Mouse (Mus musculus): Measurements from ENCODE around the gene Arhgap29. TPM values are rescaled to one million over a fixed set of nuclear protein-coding genes. Genes with fewer than 3 reads are reported as not detected.

Arhgap29 gene
- 29.6 and 31.8 TPM in 2 replicates for polyA plus RNA-seq (2015; fragmentation: Nextera tagmentation; extraction: Ambion mirVana)

DNA sequence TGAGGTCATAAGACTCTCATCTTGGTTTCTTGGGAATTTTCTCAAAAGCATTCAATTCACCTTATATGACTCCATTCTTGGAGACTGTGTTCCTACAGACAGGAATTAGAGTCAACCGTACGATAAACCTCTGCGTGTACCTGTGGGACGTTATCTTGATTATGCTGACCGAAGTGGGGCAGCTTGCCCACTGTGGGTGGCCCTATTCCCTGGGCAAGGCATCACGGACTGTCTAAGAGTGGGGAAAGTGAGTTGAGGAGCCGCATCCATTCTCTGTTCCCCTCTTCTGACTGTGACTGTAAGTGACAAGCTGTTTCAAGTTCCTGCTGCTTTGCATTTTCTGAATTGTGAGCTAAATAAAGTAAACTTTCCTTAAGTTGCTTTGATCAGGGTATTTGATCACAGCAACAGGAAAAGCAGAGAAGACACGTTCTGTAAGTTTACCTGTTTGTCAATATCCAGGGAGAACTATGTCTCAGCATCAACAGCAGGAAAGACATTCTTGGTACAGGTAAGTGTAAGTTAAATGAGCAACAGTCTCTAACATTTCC lies at the start of gene Arhgap29:
TSS of gene Arhgap29 (plus strand) at position 501 of the 551 bp plus-strand sequence.

GRCm38 (mm10) chr3:122043799-122044547 lies 91.6 kb downstream of the Arhgap29 start, which contains the start of gene Abca4:
Gene Abca4, plus strand, starts transcription at chr3:122044443.

Other genes with a start within 250 kb of the Arhgap29 start
- 2.3 and 10.2 TPM in 2 replicates for gene F3, start 229.0 kb upstream of the Arhgap29 start, polyA plus RNA-seq (2015; fragmentation: Nextera tagmentation; extraction: Ambion mirVana)
- 34.8 and 36.7 TPM in 2 replicates for gene Abcd3, start 137.2 kb upstream of the Arhgap29 start, polyA plus RNA-seq (2015; fragmentation: Nextera tagmentation; extraction: Ambion mirVana)
- 0.80 and 1.5 TPM in 2 replicates for gene Abca4, start 91.9 kb downstream of the Arhgap29 start, polyA plus RNA-seq (2015; fragmentation: Nextera tagmentation; extraction: Ambion mirVana)